Mouse (Mus musculus) forebrain, embryonic 15.5 days (tissue): ENCODE results near the gene Csf3. TPM values are rescaled to one million over a fixed set of nuclear protein-coding genes. Genes with fewer than 3 reads are reported as not detected.

Experiments
- polyA plus RNA-seq: library from polyadenylated mRNA; unstranded; fragments of >200 nt; fragmentation: Nextera tagmentation; extraction: Ambion mirVana; gene quantifications from 2 replicates; pipeline ENCODE4 v1.2.1, GENCODE M21; 2015

Gene Csf3
- polyA plus RNA-seq, 1 experiment from 2014 or later: not detected

Other genes starting within 250 kb of the Csf3 start
- gene Ikzf3, start 155.2 kb upstream of the Csf3 start, polyA plus RNA-seq: 0.10 TPM in 1 of 2 replicates, not detected in the other
- gene Zpbp2, start 150.2 kb upstream of the Csf3 start, polyA plus RNA-seq: 0.10 TPM in 1 of 2 replicates, not detected in the other
- gene Ormdl3, start 113.9 kb upstream of the Csf3 start, polyA plus RNA-seq: 106 and 115 TPM in 2 replicates
- gene Lrrc3c, start 103.0 kb upstream of the Csf3 start, polyA plus RNA-seq: not detected in 2 replicates
- gene Gm12355, start 75.6 kb upstream of the Csf3 start, polyA plus RNA-seq: 0.52 and 0.83 TPM in 2 replicates
- not detected in 2 replicates for gene Gsdma3, start 74.9 kb upstream of the Csf3 start, polyA plus RNA-seq
- gene Gsdma2, start 54.5 kb upstream of the Csf3 start, polyA plus RNA-seq: not detected in 2 replicates
- not detected in 2 replicates for gene Gsdma, start 36.9 kb upstream of the Csf3 start, polyA plus RNA-seq
- gene Psmd3, start 18.7 kb upstream of the Csf3 start, polyA plus RNA-seq: 209 and 213 TPM in 2 replicates
- 85.1 and 93.6 TPM in 2 replicates for gene Med24, start 28.2 kb downstream of the Csf3 start, polyA plus RNA-seq
- 164 and 166 TPM in 2 replicates for gene Thra, start 39.4 kb downstream of the Csf3 start, polyA plus RNA-seq
- gene Nr1d1, start 74.1 kb downstream of the Csf3 start, polyA plus RNA-seq: 3.6 TPM in 2 replicates
- 30.2 and 31.7 TPM in 2 replicates for gene Msl1, start 94.3 kb downstream of the Csf3 start, polyA plus RNA-seq
- 53.5 and 53.9 TPM in 2 replicates for gene Casc3, start 103.6 kb downstream of the Csf3 start, polyA plus RNA-seq
- gene Rapgefl1, start 135.5 kb downstream of the Csf3 start, polyA plus RNA-seq: 4.2 and 5.8 TPM in 2 replicates
- 4.4 and 5.1 TPM in 2 replicates for gene Wipf2, start 162.4 kb downstream of the Csf3 start, polyA plus RNA-seq
- 11.2 and 12.1 TPM in 2 replicates for gene Cdc6, start 206.5 kb downstream of the Csf3 start, polyA plus RNA-seq
- 9.2 and 9.9 TPM in 2 replicates for gene Rara, start 226.6 kb downstream of the Csf3 start, polyA plus RNA-seq